Mouse (Mus musculus): ENCODE data around the gene Tbx10. TPM values are rescaled to one million over a fixed set of nuclear protein-coding genes. Genes with fewer than 3 reads are reported as not detected.

Tbx10 gene
- polyA plus RNA-seq, 1 experiment from 2014 or later, result not detected

DNA sequence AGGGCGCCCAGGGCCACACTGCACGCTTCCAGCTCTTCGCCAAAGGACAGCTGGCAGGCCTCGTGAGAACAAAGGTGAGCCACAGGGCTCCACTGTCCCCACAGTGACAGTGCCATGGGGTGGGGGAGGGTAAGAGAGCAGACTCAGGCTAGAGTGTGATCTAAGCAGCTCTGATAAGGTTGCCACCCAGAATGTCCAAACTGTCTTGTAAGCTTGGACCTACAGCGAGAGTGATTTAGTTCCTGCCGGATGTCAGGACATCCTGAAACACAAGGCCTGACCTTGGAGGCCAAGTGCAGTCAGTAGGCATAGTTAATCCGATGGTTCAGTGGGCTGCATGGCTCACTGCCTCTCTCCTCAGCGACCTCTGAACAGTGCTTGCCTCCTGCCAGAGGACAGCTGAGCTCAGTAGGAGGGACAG, 7.3 kb upstream of the Tbx10 start:
- Histone ChIP-seq H3K36me3 (ENCODE audit: insufficient read depth, low read length) (no peaks in the 10 kb centered on the region), H3K9ac (replicated peaks; ENCODE audit: low read depth) (no peak overlapping the region), H3K4me2 (replicated peaks; ENCODE audit: low read depth, low read length) (no peak overlapping the region), H3K4me3 (ENCODE audit: low read depth, low read length) (no peak overlapping the region), H3K27me3 (replicated peaks; ENCODE audit: insufficient read depth, low read length) (no peaks in the 10 kb centered on the region), H3K27ac (ENCODE audit: low read length) (peak overlapping the region; percentile 11), H3K9me3 (ENCODE audit: low read length) (no peaks in the 10 kb centered on the region), H3K4me1 (ENCODE audit: insufficient read depth, low read depth, low read length) (peaks cover 10% of the 10 kb centered on the region; the same call in 1 of the 2 replicates)
- peak; percentile 61 for DNase-seq (ENCODE audit: low spot score)
- 28% methylated on average over 8 of the region's 8 CpGs for WGBS
- peak; percentile 69 for ATAC-seq
- TF ChIP-seq CTCF (IDR thresholded peaks at IDR 0.05) (no peak), EP300 (IDR thresholded peaks at IDR 0.05) (0 out of 2 replicates have a peak, but pooled peaks have one; percentile 26)

DNA sequence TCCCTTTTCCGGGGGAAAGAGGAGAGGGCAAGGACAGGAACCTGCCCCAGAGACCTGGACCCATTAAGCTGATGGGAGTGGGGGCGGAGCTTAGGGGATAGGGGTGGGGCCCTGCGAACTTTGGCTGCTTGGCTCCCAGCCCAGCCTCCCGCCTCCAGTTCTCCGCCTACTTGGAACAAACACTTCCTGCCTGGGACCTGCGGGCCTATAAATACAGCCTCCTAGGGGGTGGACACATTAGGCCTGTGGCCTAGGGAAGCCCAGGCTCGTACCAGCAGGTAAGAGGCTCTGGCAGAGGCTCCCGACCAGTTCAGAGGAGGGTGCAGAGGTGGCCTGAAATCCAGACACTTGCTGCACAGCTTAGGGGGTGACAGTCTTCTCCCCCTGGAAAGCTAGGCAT, 6.2 kb upstream of the Tbx10 start, which contains the start of gene Acy3:
TSS of gene Acy3 (plus strand) at position 237 of the 400 bp plus-strand sequence.
- H3K4me3 ChIP-seq (ENCODE audit: low read depth, low read length), result no peak within 1 kb of the TSS

DNA sequence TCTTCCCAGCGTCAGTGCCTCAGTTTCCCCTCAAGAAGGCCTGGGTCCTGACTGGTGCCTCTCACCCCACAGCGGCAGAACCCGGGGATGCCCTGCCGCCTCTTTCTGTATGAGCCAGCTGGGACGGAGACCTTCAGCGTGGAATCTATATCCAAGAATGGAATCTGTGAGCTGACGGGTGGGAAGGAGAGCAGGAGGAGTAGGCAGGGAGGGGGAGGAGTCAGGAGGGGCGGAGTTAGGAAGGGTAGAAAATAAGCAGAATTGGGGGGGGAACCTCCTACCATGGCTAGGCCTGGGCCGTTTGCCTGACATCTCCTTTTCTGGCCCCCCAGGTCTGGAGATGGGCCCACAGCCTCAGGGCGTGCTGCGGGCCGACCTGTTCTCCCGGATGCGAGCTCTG, 4.5 kb upstream of the Tbx10 start:
- no peaks in the 10 kb centered on the region for H3K27me3 ChIP-seq (replicated peaks; ENCODE audit: insufficient read depth, low read length)
- TF ChIP-seq EP300 (IDR thresholded peaks at IDR 0.05) (no peak), CTCF (IDR thresholded peaks at IDR 0.05) (no peak)
- 83% methylated on average over 14 of the region's 14 CpGs for WGBS
- ATAC-seq, result no peak
- H3K4me2 ChIP-seq (replicated peaks; ENCODE audit: low read depth, low read length), result no peak overlapping the region
- no peak overlapping the region for H3K27ac ChIP-seq (ENCODE audit: low read length)
- no peak for DNase-seq (ENCODE audit: low spot score)
- no peak overlapping the region for H3K9ac ChIP-seq (replicated peaks; ENCODE audit: low read depth)
- no peaks in the 10 kb centered on the region for H3K36me3 ChIP-seq (ENCODE audit: insufficient read depth, low read length)
- peaks cover 10% of the 10 kb centered on the region; the same call in 1 of the 2 replicates for H3K4me1 ChIP-seq (ENCODE audit: insufficient read depth, low read depth, low read length)
- no peaks in the 10 kb centered on the region for H3K9me3 ChIP-seq (ENCODE audit: low read length)
- H3K4me3 ChIP-seq (ENCODE audit: low read depth, low read length), result no peak overlapping the region

More for the DNA sequence above, 6.2 kb upstream of the Tbx10 start, which contains the start of gene Acy3:
- WGBS, result 5% methylated on average over 8 of the region's 8 CpGs
- TF ChIP-seq EP300 (IDR thresholded peaks at IDR 0.05) (no peak), CTCF (IDR thresholded peaks at IDR 0.05) (no peak)
- ATAC-seq (peak; percentile 87), DNase-seq (ENCODE audit: low spot score) (peak; percentile 91)
- no peak within 1 kb of the TSS for H3K9ac ChIP-seq (replicated peaks; ENCODE audit: low read depth)
- peak within 1 kb of the TSS; percentile 23; the same call in 1 of the 2 replicates for H3K4me2 ChIP-seq (replicated peaks; ENCODE audit: low read depth, low read length)
- H3K4me1 ChIP-seq (ENCODE audit: insufficient read depth, low read depth, low read length), result peaks cover 10% of the 10 kb centered on the region; the same call in 1 of the 2 replicates
- no peaks in the 10 kb centered on the region for H3K27me3 ChIP-seq (replicated peaks; ENCODE audit: insufficient read depth, low read length)
- no peaks in the 10 kb centered on the region for H3K36me3 ChIP-seq (ENCODE audit: insufficient read depth, low read length)
- no peaks in the 10 kb centered on the region for H3K9me3 ChIP-seq (ENCODE audit: low read length)
- peak within 1 kb of the TSS; percentile 55 for H3K27ac ChIP-seq (ENCODE audit: low read length)

DNA sequence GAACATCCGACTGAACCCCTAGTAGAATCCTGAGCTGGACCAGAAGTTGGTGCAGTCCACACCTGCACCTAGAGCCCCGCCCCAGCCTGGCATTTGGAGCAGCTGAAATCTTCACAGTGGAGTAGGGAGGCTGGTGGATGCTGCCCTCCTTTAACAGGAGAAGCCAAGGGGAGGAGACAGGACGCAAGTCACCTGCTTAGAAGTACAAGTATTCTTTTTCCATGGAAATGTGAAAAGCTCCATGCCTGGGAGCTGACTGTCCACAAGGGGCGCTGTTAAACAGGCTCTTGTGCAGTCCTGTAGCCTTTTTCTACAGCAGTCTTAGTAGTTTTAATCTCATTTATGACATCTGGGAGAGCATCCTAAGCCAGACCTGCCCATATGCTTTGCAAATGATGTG, 3.8 kb upstream of the Tbx10 start:
- ATAC-seq, result no peak
- Histone ChIP-seq H3K4me1 (ENCODE audit: insufficient read depth, low read depth, low read length) (peaks cover 10% of the 10 kb centered on the region; the same call in 1 of the 2 replicates), H3K9me3 (ENCODE audit: low read length) (no peaks in the 10 kb centered on the region), H3K27ac (ENCODE audit: low read length) (no peak overlapping the region), H3K4me3 (ENCODE audit: low read depth, low read length) (no peak overlapping the region), H3K36me3 (ENCODE audit: insufficient read depth, low read length) (no peaks in the 10 kb centered on the region), H3K4me2 (replicated peaks; ENCODE audit: low read depth, low read length) (no peak overlapping the region), H3K27me3 (replicated peaks; ENCODE audit: insufficient read depth, low read length) (no peaks in the 10 kb centered on the region), H3K9ac (replicated peaks; ENCODE audit: low read depth) (no peak overlapping the region)
- TF ChIP-seq EP300 (IDR thresholded peaks at IDR 0.05) (no peak), CTCF (IDR thresholded peaks at IDR 0.05) (peak; percentile 45)
- DNase-seq (ENCODE audit: low spot score), result no peak
- 81% methylated on average over 4 of the region's 4 CpGs for WGBS

DNA sequence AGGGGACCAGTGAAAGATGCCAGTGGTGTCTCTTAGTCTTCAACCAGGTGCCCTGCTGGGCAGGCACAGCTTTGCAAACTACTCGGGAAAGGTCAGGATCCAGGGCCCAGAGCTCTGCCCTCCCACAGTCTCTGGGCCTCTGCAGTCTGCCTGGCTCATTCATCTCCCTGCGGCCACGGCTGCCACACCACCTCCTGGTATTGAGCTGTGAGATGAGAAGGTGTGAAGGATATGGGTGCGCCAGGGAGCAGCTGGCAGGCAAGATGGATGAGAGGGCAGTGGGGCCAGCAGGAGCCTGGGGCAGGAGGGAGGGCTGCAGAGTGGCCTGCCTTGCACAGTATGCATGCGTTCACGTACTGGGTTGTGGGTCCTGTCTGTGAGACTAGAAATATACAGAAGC, 1.7 kb upstream of the Tbx10 start:
- no peak for TF ChIP-seq CTCF (IDR thresholded peaks at IDR 0.05)
- Histone ChIP-seq H3K9ac (replicated peaks; ENCODE audit: low read depth) (no peak overlapping the region), H3K4me1 (ENCODE audit: insufficient read depth, low read depth, low read length) (peaks cover 11% of the 10 kb centered on the region; the same call in 1 of the 2 replicates), H3K4me3 (ENCODE audit: low read depth, low read length) (no peak overlapping the region), H3K36me3 (ENCODE audit: insufficient read depth, low read length) (no peaks in the 10 kb centered on the region), H3K9me3 (ENCODE audit: low read length) (no peaks in the 10 kb centered on the region), H3K27ac (ENCODE audit: low read length) (no peak overlapping the region), H3K27me3 (replicated peaks; ENCODE audit: insufficient read depth, low read length) (no peaks in the 10 kb centered on the region), H3K4me2 (replicated peaks; ENCODE audit: low read depth, low read length) (no peak overlapping the region)
- DNase-seq (ENCODE audit: low spot score) (no peak), ATAC-seq (no peak)
- WGBS, result 35% methylated on average over 6 of the region's 6 CpGs

DNA sequence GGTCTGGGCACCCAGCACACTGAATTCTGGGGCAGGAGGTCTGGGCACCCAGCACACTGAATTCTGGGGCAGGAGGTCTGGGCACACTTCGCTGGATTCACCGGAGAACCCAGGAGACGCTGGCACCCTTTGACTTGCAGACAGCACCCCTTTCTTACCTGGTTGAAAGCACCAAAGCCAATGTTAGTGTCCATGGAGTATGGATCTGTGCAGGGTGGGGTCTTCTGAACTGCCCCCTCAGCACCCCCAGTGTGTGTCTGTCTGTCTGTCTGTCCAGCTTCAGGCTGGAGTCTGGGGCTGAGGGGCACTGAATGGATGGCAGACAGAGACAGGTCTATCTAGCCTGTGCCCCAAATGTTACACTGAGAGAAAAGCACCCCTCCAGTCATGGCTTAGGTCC, 990 bp upstream of the Tbx10 start:
- no peak overlapping the region for H3K4me3 ChIP-seq (ENCODE audit: low read depth, low read length)
- no peaks in the 10 kb centered on the region for H3K27me3 ChIP-seq (replicated peaks; ENCODE audit: insufficient read depth, low read length)
- no peak overlapping the region for H3K4me2 ChIP-seq (replicated peaks; ENCODE audit: low read depth, low read length)
- no peaks in the 10 kb centered on the region for H3K36me3 ChIP-seq (ENCODE audit: insufficient read depth, low read length)
- WGBS, result 98% methylated on average over 3 of the region's 3 CpGs
- H3K27ac ChIP-seq (ENCODE audit: low read length), result no peak overlapping the region
- no peak overlapping the region for H3K9ac ChIP-seq (replicated peaks; ENCODE audit: low read depth)
- ATAC-seq (no peak), DNase-seq (ENCODE audit: low spot score) (no peak)
- TF ChIP-seq CTCF (IDR thresholded peaks at IDR 0.05) (no peak), EP300 (IDR thresholded peaks at IDR 0.05) (no peak)
- peaks cover 15% of the 10 kb centered on the region; the same call in 1 of the 2 replicates for H3K4me1 ChIP-seq (ENCODE audit: insufficient read depth, low read depth, low read length)
- H3K9me3 ChIP-seq (ENCODE audit: low read length), result no peaks in the 10 kb centered on the region
